In the genomic region with DNA sequence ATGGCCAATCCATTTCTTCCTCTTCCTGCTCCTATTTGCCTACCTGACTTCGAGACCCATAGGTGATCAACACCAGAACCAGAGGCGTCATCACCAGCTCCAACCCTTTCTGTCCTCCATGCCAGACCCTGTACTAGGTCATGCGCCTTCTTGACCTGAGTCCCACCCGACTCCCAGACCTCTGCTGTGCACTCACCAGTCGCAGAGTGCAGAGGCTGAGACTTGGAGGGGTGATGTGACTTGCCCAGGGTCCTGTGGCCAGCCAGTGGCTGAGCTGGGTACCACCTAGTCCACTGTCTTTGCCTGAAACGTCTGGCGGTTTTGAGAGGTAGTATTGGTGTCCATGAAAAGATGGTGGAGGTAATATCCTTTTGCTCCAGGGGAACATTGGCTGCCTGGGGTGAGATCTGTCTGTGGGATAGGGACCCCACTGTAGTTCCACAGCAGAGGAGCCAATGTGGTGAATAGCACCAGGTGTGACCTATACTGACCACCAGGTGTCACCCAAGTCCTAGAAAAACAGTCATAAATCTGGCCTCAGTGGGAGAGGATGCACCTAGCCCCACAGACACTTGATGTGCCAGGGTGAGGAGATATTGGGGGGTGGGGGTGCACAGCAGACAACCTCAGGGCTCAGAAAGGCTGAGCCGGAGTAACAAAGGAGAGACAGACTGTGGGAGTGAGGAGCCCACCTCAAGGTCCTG, we compare ENCODE assay signal across 9 mouse cellular contexts. TPM values are rescaled to one million over a fixed set of nuclear protein-coding genes. Genes with fewer than 3 reads are reported as not detected.
DNase-seq lines count a peak whose midpoint lies in the region; ATAC-seq and TF ChIP-seq lines count a peak whose summit lies in the region.
"Had no signal": no experiment of that assay in that cellular context is flagged by ENCODE, and none has a peak within 500 bp of the region (broad histone marks: within the 10 kb centered on the region; RNA-seq: fewer than 3 reads in every experiment).

No protein-coding gene starts in this region.

- no peaks in the 10 kb centered on the region for H3K9me3 ChIP-seq in liver, postnatal 0 days (ENCODE audit: low read length)
- H3K9me3 ChIP-seq in liver, embryonic 11.5 days (ENCODE audit: control insufficient read depth, low read length) = no peaks in the 10 kb centered on the region
- H3K9me3 ChIP-seq in intestine, postnatal 0 days (ENCODE audit: control insufficient read depth) = no peaks in the 10 kb centered on the region
- 0 out of 2 replicates have a peak, but pooled peaks cover 2% of the 10 kb centered on the region for H3K9me3 ChIP-seq in lung, embryonic 16.5 days (ENCODE audit: control insufficient read depth, low read length)
- H3K9me3 ChIP-seq: liver, embryonic 13.5 days had no signal

- H3K4me2 ChIP-seq in liver, postnatal 0 days (ENCODE audit: low read depth, low read length) = no peak overlapping the region
- H3K4me2 ChIP-seq in liver, embryonic 11.5 days = no peak overlapping the region
- no peak overlapping the region for H3K4me2 ChIP-seq in intestine, postnatal 0 days (replicated peaks; ENCODE audit: low read depth)
- no peak overlapping the region for H3K4me2 ChIP-seq in lung, embryonic 16.5 days (ENCODE audit: low read depth, low read length)
- H3K4me2 ChIP-seq: liver, embryonic 13.5 days had no signal

- H3K27ac ChIP-seq in liver, postnatal 0 days (ENCODE audit: low read depth) = no peak overlapping the region
- H3K27ac ChIP-seq in liver, embryonic 11.5 days (ENCODE audit: low read depth, low read length) = no peak overlapping the region
- H3K27ac ChIP-seq in intestine, postnatal 0 days (ENCODE audit: low read depth, low read length) = no peak overlapping the region
- H3K27ac ChIP-seq in lung, embryonic 16.5 days (ENCODE audit: low read length) = no peak overlapping the region
- H3K27ac ChIP-seq: liver, embryonic 13.5 days had no signal

- H3K36me3 ChIP-seq in liver, postnatal 0 days (replicated peaks; ENCODE audit: insufficient read depth, low read length) = no peaks in the 10 kb centered on the region
- H3K36me3 ChIP-seq in liver, embryonic 11.5 days (ENCODE audit: control insufficient read depth, insufficient read depth, low read length) = no peaks in the 10 kb centered on the region
- H3K36me3 ChIP-seq in intestine, postnatal 0 days (ENCODE audit: control insufficient read depth, insufficient read depth) = no peaks in the 10 kb centered on the region
- no peaks in the 10 kb centered on the region for H3K36me3 ChIP-seq in lung, embryonic 16.5 days (ENCODE audit: control insufficient read depth, insufficient read depth, low read length)
- H3K36me3 ChIP-seq: liver, embryonic 13.5 days had no signal

- no peak for ATAC-seq in liver, postnatal 0 days
- no peak for ATAC-seq in liver, embryonic 11.5 days (replicated peaks; ENCODE audit: low FRiP score)
- ATAC-seq in intestine, postnatal 0 days = peak; percentile 20; the same call in 1 of the 2 replicates
- peak; percentile 18; the same call in 1 of the 2 replicates for ATAC-seq in lung, embryonic 16.5 days (ENCODE audit: low read depth)
- no peak for ATAC-seq in inflammation-experienced regulatory T-cells, adult 6 months

- no peak for DNase-seq in liver, postnatal 0 days
- DNase-seq in liver, embryonic 11.5 days (ENCODE audit: low spot score) = no peak
- DNase-seq in adrenal gland, postnatal 10 days = peak; percentile 51
- DNase-seq in fibroblast of lung, adult 2 months (ENCODE audit: low read depth) = peak; percentile 5
- peak; percentile 72 to 75 for DNase-seq in right cerebral cortex, adult 2 months (ENCODE audit: low spot score in 2 of 2)
- DNase-seq: liver, embryonic 13.5 days had no signal

- WGBS in liver, postnatal 0 days (ENCODE audit: insufficient replicate concordance) = 43% methylated on average over 8 of the region's 8 CpGs
- WGBS in liver, embryonic 11.5 days = 46% methylated on average over 8 of the region's 8 CpGs
- whole genome bisulfite sequencing in intestine, postnatal 0 days = 52% methylated on average over 8 of the region's 8 CpGs
- WGBS in lung, embryonic 16.5 days = 40% methylated on average over 8 of the region's 8 CpGs

- TF ChIP-seq EP300 in liver, postnatal 0 days (IDR thresholded peaks at IDR 0.05; ENCODE audit: low read depth) = no peak

- no peak overlapping the region for H3K9ac ChIP-seq in liver, postnatal 0 days (replicated peaks)
- no peak overlapping the region for H3K9ac ChIP-seq in liver, embryonic 11.5 days (ENCODE audit: low read depth, low read length)
- H3K9ac ChIP-seq in intestine, postnatal 0 days (ENCODE audit: low read depth, low read length) = no peak overlapping the region
- H3K9ac ChIP-seq in lung, embryonic 16.5 days (ENCODE audit: low read length) = no peak overlapping the region
- H3K9ac ChIP-seq: liver, embryonic 13.5 days had no signal

- H3K27me3 ChIP-seq in liver, postnatal 0 days (ENCODE audit: insufficient read depth, low read length) = no peaks in the 10 kb centered on the region; the same call in 1 of the 2 replicates
- H3K27me3 ChIP-seq in liver, embryonic 11.5 days (replicated peaks; ENCODE audit: control insufficient read depth, insufficient read depth, low read length) = no peaks in the 10 kb centered on the region; the same call in 1 of the 2 replicates
- H3K27me3 ChIP-seq in intestine, postnatal 0 days (replicated peaks; ENCODE audit: control insufficient read depth, insufficient read depth, low read length) = no peaks in the 10 kb centered on the region
- no peaks in the 10 kb centered on the region for H3K27me3 ChIP-seq in lung, embryonic 16.5 days (ENCODE audit: control insufficient read depth, insufficient read depth, low read depth, low read length)

- H3K4me3 ChIP-seq in liver, postnatal 0 days (ENCODE audit: low read depth, low read length) = no peak overlapping the region
- no peak overlapping the region for H3K4me3 ChIP-seq in liver, embryonic 11.5 days (ENCODE audit: low read depth, low read length)
- H3K4me3 ChIP-seq in intestine, postnatal 0 days (ENCODE audit: low read depth, low read length) = no peak overlapping the region
- no peak overlapping the region for H3K4me3 ChIP-seq in lung, embryonic 16.5 days (ENCODE audit: low read length)
- H3K4me3 ChIP-seq: liver, embryonic 13.5 days had no signal

- peak; percentile 76 for TF ChIP-seq CTCF in liver, postnatal 0 days (IDR thresholded peaks at IDR 0.05; ENCODE audit: low read depth)
- peak; percentile 84 for TF ChIP-seq CTCF in intestine, postnatal 0 days (IDR thresholded peaks at IDR 0.05; ENCODE audit: low read depth)

- no peaks in the 10 kb centered on the region for H3K4me1 ChIP-seq in liver, postnatal 0 days (ENCODE audit: insufficient read depth)
- H3K4me1 ChIP-seq in liver, embryonic 11.5 days (replicated peaks; ENCODE audit: control insufficient read depth, insufficient read depth, low read length) = no peaks in the 10 kb centered on the region
- H3K4me1 ChIP-seq in intestine, postnatal 0 days (replicated peaks; ENCODE audit: control insufficient read depth, insufficient read depth, low read length) = no peaks in the 10 kb centered on the region
- peaks cover 9% of the 10 kb centered on the region; the same call in 1 of the 2 replicates for H3K4me1 ChIP-seq in lung, embryonic 16.5 days (replicated peaks; ENCODE audit: control insufficient read depth, insufficient read depth, low read length)
- H3K4me1 ChIP-seq: liver, embryonic 13.5 days had no signal

RNA-seq across cellular contexts. Expression of gene Pla2g2f, which starts 8.9 kb away (rescaled TPM):
- polyA plus RNA-seq in liver, postnatal 0 days (2015; fragmentation: Nextera tagmentation; extraction: Ambion mirVana) = not detected in 2 replicates
- polyA plus RNA-seq in liver, embryonic 11.5 days (2014; fragmentation: Nextera tagmentation; extraction: Ambion mirVana) = not detected in 2 replicates
- total RNA-seq in adrenal gland, postnatal 10 days (2021) = 1 to 10 TPM; 8.9 to 9.0 TPM
- 0.46 and 0.64 TPM in 2 replicates for polyA plus RNA-seq in intestine, postnatal 0 days (2015; fragmentation: Nextera tagmentation; extraction: Ambion mirVana)
- not detected in 2 replicates for polyA plus RNA-seq in lung, embryonic 16.5 days (2015; fragmentation: Nextera tagmentation; extraction: Ambion mirVana)
- not detected for polyA plus RNA-seq in inflammation-experienced regulatory T-cells, adult 6 months (2017; shearing (Covaris generic))
- polyA plus RNA-seq: liver, embryonic 13.5 days had no signal

RNA-seq across cellular contexts. Expression of gene Ubxn10, which starts 11.6 kb away (rescaled TPM):
- polyA plus RNA-seq in liver, postnatal 0 days (2015; fragmentation: Nextera tagmentation; extraction: Ambion mirVana) = 0.05 and 0.08 TPM in 2 replicates
- 0.48 and 0.74 TPM in 2 replicates for polyA plus RNA-seq in liver, embryonic 11.5 days (2014; fragmentation: Nextera tagmentation; extraction: Ambion mirVana)
- under 1 TPM; 0.72 to 0.76 TPM for total RNA-seq in adrenal gland, postnatal 10 days (2021)
- 0.51 and 0.83 TPM in 2 replicates for polyA plus RNA-seq in intestine, postnatal 0 days (2015; fragmentation: Nextera tagmentation; extraction: Ambion mirVana)
- polyA plus RNA-seq in lung, embryonic 16.5 days (2015; fragmentation: Nextera tagmentation; extraction: Ambion mirVana) = 6.6 and 8.3 TPM in 2 replicates
- not detected for polyA plus RNA-seq in inflammation-experienced regulatory T-cells, adult 6 months (2017; shearing (Covaris generic))

RNA-seq across cellular contexts. Expression of gene Pla2g2c, which starts 23.9 kb away (rescaled TPM):
- not detected in 2 replicates for polyA plus RNA-seq in liver, postnatal 0 days (2015; fragmentation: Nextera tagmentation; extraction: Ambion mirVana)
- 0.22 and 0.27 TPM in 2 replicates for polyA plus RNA-seq in liver, embryonic 11.5 days (2014; fragmentation: Nextera tagmentation; extraction: Ambion mirVana)
- not detected for total RNA-seq in adrenal gland, postnatal 10 days (2021)
- polyA plus RNA-seq in intestine, postnatal 0 days (2015; fragmentation: Nextera tagmentation; extraction: Ambion mirVana) = 0.09 and 0.21 TPM in 2 replicates
- polyA plus RNA-seq in lung, embryonic 16.5 days (2015; fragmentation: Nextera tagmentation; extraction: Ambion mirVana) = 0.30 and 0.41 TPM in 2 replicates
- not detected for polyA plus RNA-seq in inflammation-experienced regulatory T-cells, adult 6 months (2017; shearing (Covaris generic))
- polyA plus RNA-seq: liver, embryonic 13.5 days had no signal

RNA-seq across cellular contexts. Expression of gene Pla2g2d, which starts 27.0 kb away (rescaled TPM):
- polyA plus RNA-seq in liver, postnatal 0 days (2015; fragmentation: Nextera tagmentation; extraction: Ambion mirVana) = 0.05 and 0.06 TPM in 2 replicates
- 0.25 TPM in 1 of 2 replicates, not detected in the other for polyA plus RNA-seq in liver, embryonic 11.5 days (2014; fragmentation: Nextera tagmentation; extraction: Ambion mirVana)
- total RNA-seq in adrenal gland, postnatal 10 days (2021) = 1 to 10 TPM; 2.9 to 3.7 TPM
- polyA plus RNA-seq in intestine, postnatal 0 days (2015; fragmentation: Nextera tagmentation; extraction: Ambion mirVana) = 1.5 and 2.3 TPM in 2 replicates
- polyA plus RNA-seq in lung, embryonic 16.5 days (2015; fragmentation: Nextera tagmentation; extraction: Ambion mirVana) = not detected in 2 replicates
- 1 to 10 TPM in 1 of 3 experiments, under 1 TPM in 2; 0.20 to 3.8 (median 0.67) TPM for polyA plus RNA-seq in inflammation-experienced regulatory T-cells, adult 6 months (2017; shearing (Covaris generic))
- polyA plus RNA-seq: liver, embryonic 13.5 days had no signal

Comparison
In these comparisons a context has a peak if more than half of its experiments do, and no peak if none do; other contexts are left out.
1. ATAC-seq: peak in intestine, postnatal 0 days (single experiment) and lung, embryonic 16.5 days (single experiment); none in liver, postnatal 0 days (single experiment), liver, embryonic 11.5 days (single experiment) and inflammation-experienced regulatory T-cells, adult 6 months (single experiment).
2. DNase-seq: peak in adrenal gland, postnatal 10 days (single experiment), fibroblast of lung, adult 2 months (single experiment) and right cerebral cortex, adult 2 months (2 of 2); none in liver, postnatal 0 days (single experiment) and liver, embryonic 11.5 days (single experiment).